Mouse (Mus musculus) cerebellum, adult 11 months (tissue): ENCODE data around the gene Olfr733.

Experiments
- DNase-seq: peaks from one replicate; pipeline ENCODE4 v3.0.0; 2022

Gene Olfr733

DNA sequence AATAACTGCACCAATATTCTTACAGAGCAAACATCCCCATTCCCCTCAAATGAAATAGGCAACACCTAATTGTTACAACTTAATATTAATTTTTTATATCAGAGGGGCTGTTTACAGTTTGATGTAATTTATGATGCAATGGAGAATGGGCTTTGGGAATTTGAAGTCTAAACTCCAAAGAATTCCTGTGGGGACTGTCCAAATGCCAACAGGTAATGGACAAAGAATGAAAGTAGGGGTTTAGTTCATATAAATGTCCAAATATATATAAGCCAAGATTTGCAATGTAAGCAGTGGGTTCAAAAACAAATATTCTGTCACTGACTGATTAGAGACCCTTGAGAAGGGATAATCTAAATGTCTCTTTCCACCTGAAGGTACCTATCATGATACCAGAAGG, at the start of gene Olfr733:
Gene Olfr733 (minus strand): TSS at position 101 of the 400 bp plus-strand sequence.
- no peak for DNase-seq

- no peak for DNase-seq
Observed at GRCm38 (mm10) chr14:50348796-50349195, 47.5 kb upstream of the Olfr733 start, which contains the start of gene Olfr735. TSS of gene Olfr735 (minus strand) at chr14:50348872.

GRCm38 (mm10) chr14:50326661-50327060, 25.3 kb upstream of the Olfr733 start, which contains the start of gene Olfr734:
TSS of gene Olfr734 (minus strand) at chr14:50326761.
- no peak for DNase-seq

DNA sequence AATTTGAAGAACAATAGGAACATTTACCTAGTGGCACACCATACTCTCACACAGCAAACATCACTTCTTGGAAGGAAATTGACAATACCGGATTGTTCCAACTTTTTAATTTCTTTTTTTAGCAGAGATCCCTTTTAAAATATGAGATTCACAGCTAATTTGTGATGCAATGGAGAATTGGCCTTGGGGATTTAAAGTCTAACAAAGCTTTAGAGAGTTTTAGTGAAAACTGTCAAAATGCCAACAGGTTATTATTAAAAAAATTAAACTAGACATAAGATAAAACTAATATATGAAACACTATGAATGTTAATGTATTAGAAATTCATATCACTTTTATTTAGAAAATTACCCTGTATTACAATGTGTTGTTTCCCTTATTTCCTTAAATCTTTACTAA, 17.2 kb downstream of the Olfr733 start, which contains the start of gene Olfr732:
Gene Olfr732 (minus strand): TSS at position 101 of the 400 bp plus-strand sequence.
- DNase-seq: no peak
